Mouse (Mus musculus) forebrain, embryonic 14.5 days (tissue): ENCODE measurements around the gene Tmem97. TPM values are rescaled to one million over a fixed set of nuclear protein-coding genes. Genes with fewer than 3 reads are reported as not detected.
"Not testable (repeated sequence)": the region's sequence is repeated elsewhere in the genome, so short reads cannot be mapped to it uniquely, and the experiment has no call there.

Source experiments
- ATAC-seq: fragments of 200-750 bp; cut with Nextera tagmentation; 2 replicates; pipeline ENCODE4 v1.8.0; 2017; ENCODE audit warnings: mild to moderate bottlenecking, moderate library complexity
- DNase-seq: peaks from one replicate; pipeline ENCODE4 v3.0.0-alpha.2; 2015; ENCODE audit warnings: low spot score
- H3K27ac ChIP-seq: fragments of 300-500 bp; sonication (generic); 2 replicates; pipeline ENCODE4 v1.5.1; 2014; ENCODE audit warnings: low read depth, mild to moderate bottlenecking, control low read depth, low read length, moderate library complexity
- H3K27me3 ChIP-seq: fragments of 300-500 bp; sonication (generic); replicated peaks from 2 replicates; pipeline ENCODE4 v1.6.1; 2014; ENCODE audit warnings: low read length, control low read depth, mixed read lengths; ENCODE audit not compliant: control insufficient read depth, insufficient read depth
- H3K36me3 ChIP-seq: fragments of 300-500 bp; sonication (generic); 2 replicates; pipeline ENCODE4 v1.6.1; 2014; ENCODE audit warnings: low read length, control low read depth; ENCODE audit not compliant: control insufficient read depth, insufficient read depth
- H3K4me1 ChIP-seq: fragments of 300-500 bp; sonication (generic); 2 replicates; pipeline ENCODE4 v1.6.1; 2014; ENCODE audit warnings: antibody characterized with exemption, low read length, control low read depth; ENCODE audit not compliant: control insufficient read depth, insufficient read depth
- H3K4me2 ChIP-seq: fragments of 300-500 bp; sonication (generic); 2 replicates; pipeline ENCODE4 v1.6.1; 2014; ENCODE audit warnings: mild to moderate bottlenecking, control low read depth, low read length
- H3K4me3 ChIP-seq: fragments of 300-500 bp; sonication (generic); 2 replicates; pipeline ENCODE4 v1.5.1; 2014; ENCODE audit warnings: low read depth, low read length, control low read depth
- H3K9ac ChIP-seq: fragments of 300-500 bp; sonication (generic); 2 replicates; pipeline ENCODE4 v1.6.1; 2014; ENCODE audit warnings: mild to moderate bottlenecking, low read length, control low read depth, moderate library complexity
- H3K9me3 ChIP-seq: fragments of 300-500 bp; sonication (generic); replicated peaks from 2 replicates; pipeline ENCODE4 v1.6.1; 2016; ENCODE audit warnings: low read length, control low read depth, mixed read lengths; ENCODE audit not compliant: control insufficient read depth
- WGBS: fragments of 180-500 bp; shearing (Covaris S2); extraction: QIAGEN DNeasy Blood & Tissue Kit; methylation state at CpG from one replicate; pipeline ENCODE4 v1.1.7; 2014; 5-methylcytosine and 5-hydroxymethylcytosine counted together
- polyA plus RNA-seq: library from polyadenylated mRNA; unstranded; fragments of >200 nt; fragmentation: Nextera tagmentation; extraction: Ambion mirVana; gene quantifications from 2 replicates; pipeline ENCODE4 v1.2.1, GENCODE M21; 2014

Gene Tmem97
- polyA plus RNA-seq, result 40.0 and 48.5 TPM in 2 replicates

DNA sequence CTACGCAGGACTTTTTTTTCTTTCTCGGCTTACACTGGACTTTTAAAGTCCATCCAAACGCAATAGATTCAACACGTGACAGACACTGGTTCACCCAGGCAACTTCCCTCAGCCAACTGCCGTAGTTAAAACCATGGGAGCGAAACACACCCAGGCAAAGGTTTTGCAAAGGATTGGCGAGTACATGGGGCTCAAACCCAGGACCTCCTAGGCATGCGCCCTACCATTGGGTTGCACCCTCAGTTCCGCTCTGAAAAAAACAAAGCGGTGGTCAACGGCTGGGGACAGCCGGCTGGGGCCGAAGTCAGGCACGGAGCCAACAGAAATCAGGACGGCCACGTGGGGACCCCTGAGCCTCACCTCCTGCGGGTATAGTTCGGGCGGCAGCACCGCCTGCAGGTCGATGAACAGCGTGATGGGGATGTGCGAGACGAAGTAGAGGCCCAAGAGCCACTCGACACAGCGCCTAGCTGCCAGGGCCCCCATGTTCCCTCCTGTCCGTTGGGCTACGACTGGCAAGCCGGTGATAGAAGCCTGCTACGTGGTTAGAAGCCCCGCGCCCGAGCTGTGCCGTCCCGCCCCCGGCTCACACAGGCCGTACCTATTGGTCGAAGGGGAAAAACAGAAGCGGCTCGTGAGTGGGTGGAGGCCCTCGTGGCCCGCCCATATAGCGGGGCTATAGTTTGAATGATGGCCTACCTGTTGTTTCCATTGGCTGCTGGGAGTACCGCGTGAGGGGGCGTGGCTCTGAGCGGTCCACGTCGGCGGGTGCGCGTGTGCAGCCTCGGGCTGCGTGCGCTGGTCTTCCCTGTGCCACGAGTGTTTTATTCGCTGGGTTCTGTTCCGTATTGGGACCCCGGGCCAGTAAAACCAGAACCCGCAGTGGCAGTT lies at the start of gene Tmem97:
Gene Tmem97 (minus strand): TSS at position 610 of the 891 bp plus-strand sequence.
- H3K9me3 ChIP-seq, result no peaks in the 10 kb centered on the region
- ATAC-seq, result peak; percentile 100
- WGBS, result under 1% methylated on average over 58 of the region's 60 CpGs
- H3K36me3 ChIP-seq, result peaks cover 4% of the 10 kb centered on the region; the same call in 1 of the 2 replicates
- H3K27me3 ChIP-seq, result no peaks in the 10 kb centered on the region
- DNase-seq, result peak; percentile 99
- H3K4me3 ChIP-seq, result peak within 1 kb of the TSS; percentile 59
- peak within 1 kb of the TSS; percentile 77 for H3K27ac ChIP-seq
- peaks cover 16% of the 10 kb centered on the region for H3K4me1 ChIP-seq
- H3K9ac ChIP-seq, result peak within 1 kb of the TSS; percentile 73
- peak within 1 kb of the TSS; percentile 79 for H3K4me2 ChIP-seq

DNA sequence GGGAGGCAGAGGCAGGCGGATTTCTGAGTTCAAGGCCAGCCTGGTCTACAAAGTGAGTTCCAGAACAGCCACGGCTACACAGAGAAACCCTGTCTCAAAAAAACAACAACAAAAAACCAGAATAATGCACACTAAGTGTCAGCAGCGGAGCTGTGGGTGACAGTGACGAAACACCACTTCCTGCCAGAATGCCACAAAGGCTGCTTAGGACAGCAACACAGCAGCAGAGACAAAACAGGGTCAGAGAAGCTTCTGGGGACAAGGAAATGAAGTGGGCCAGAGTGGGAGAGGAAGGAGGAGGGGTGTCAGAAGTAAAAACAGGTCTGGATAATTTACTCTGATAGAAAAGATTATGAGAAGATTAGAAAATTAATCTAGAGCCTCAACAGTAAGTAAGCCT lies 49.5 kb upstream of the Tmem97 start:
- Histone ChIP-seq H3K9ac (no peak overlapping the region), H3K27me3 (no peaks in the 10 kb centered on the region), H3K9me3 (no peaks in the 10 kb centered on the region), H3K4me2 (no peak overlapping the region), H3K36me3 (0 out of 2 replicates have a peak, but pooled peaks cover 3% of the 10 kb centered on the region), H3K4me1 (no peaks in the 10 kb centered on the region), H3K27ac (no peak overlapping the region), H3K4me3 (no peak overlapping the region)
- 86% methylated on average over 4 of the region's 4 CpGs for WGBS
- no peak for ATAC-seq
- DNase-seq, result no peak

GRCm38 (mm10) chr11:78598763-78599415 lies 48.3 kb upstream of the Tmem97 start:
- WGBS, result 89% methylated on average over 3 of the region's 3 CpGs
- no peak for ATAC-seq
- no peaks in the 10 kb centered on the region for H3K27me3 ChIP-seq
- no peak overlapping the region for H3K4me3 ChIP-seq
- H3K4me1 ChIP-seq, result no peaks in the 10 kb centered on the region
- no peak for DNase-seq
- no peaks in the 10 kb centered on the region for H3K9me3 ChIP-seq
- no peak overlapping the region for H3K4me2 ChIP-seq
- 0 out of 2 replicates have a peak, but pooled peaks cover 3% of the 10 kb centered on the region for H3K36me3 ChIP-seq
- no peak overlapping the region for H3K27ac ChIP-seq
- H3K9ac ChIP-seq, result no peak overlapping the region

GRCm38 (mm10) chr11:78596750-78597149 lies 46.2 kb upstream of the Tmem97 start:
- Histone ChIP-seq H3K27ac (no peak overlapping the region), H3K27me3 (no peaks in the 10 kb centered on the region)
- no peak for ATAC-seq

GRCm38 (mm10) chr11:78595773-78596172 lies 45.2 kb upstream of the Tmem97 start:
- no peaks in the 10 kb centered on the region for H3K27me3 ChIP-seq
- H3K36me3 ChIP-seq, result 0 out of 2 replicates have a peak, but pooled peaks cover 7% of the 10 kb centered on the region
- H3K27ac ChIP-seq, result no peak overlapping the region
- 93% methylated on average over 2 of the region's 2 CpGs for WGBS
- H3K4me2 ChIP-seq, result no peak overlapping the region
- no peaks in the 10 kb centered on the region for H3K9me3 ChIP-seq
- ATAC-seq (no peak), DNase-seq (no peak)
- H3K9ac ChIP-seq, result no peak overlapping the region
- H3K4me1 ChIP-seq, result no peaks in the 10 kb centered on the region
- H3K4me3 ChIP-seq, result no peak overlapping the region

More at GRCm38 (mm10) chr11:78596750-78597149, 46.2 kb upstream of the Tmem97 start:
- no peak overlapping the region for H3K9ac ChIP-seq
- no peaks in the 10 kb centered on the region for H3K4me1 ChIP-seq
- H3K4me3 ChIP-seq, result no peak overlapping the region
- no peaks in the 10 kb centered on the region for H3K9me3 ChIP-seq
- H3K4me2 ChIP-seq, result no peak overlapping the region
- H3K36me3 ChIP-seq, result 0 out of 2 replicates have a peak, but pooled peaks cover 10% of the 10 kb centered on the region
- peak; percentile 49 for DNase-seq

DNA sequence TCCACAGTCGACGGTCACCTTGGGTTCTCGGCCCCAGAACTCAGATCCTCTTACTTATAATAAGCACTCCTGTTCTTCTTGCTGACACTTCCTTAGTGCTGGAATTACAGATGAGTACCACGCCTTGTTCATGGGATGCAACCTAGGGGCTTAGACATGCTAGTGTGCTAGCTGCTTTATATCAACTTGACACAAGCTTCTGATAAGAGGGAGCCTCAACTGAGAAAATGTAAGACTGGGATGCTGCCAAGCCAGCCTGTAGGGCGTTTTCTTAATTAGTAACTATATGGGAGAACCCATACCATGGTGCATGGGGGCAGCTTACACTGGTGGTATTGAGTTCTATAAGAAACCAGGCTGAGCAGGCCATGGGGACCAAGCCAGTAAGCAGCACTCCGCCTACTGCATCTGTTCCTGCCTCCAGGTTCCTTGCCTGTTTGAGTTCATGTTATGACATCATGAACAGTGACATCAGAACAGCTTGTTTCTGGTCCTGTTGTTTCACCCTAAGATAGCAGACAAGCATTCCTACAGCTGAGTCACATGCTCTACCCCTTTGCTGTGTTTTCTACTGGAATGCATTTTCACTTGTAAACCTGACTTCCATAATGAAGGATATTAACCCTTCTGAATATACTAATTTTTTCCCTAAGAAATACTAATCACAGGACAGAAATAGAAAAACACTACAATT lies 43.8 kb upstream of the Tmem97 start:
- H3K36me3 ChIP-seq, result 0 out of 2 replicates have a peak, but pooled peaks cover 7% of the 10 kb centered on the region
- WGBS, result 94% methylated on average over 6 of the region's 6 CpGs

GRCm38 (mm10) chr11:78587677-78588076 lies 37.1 kb upstream of the Tmem97 start:
- H3K9me3 ChIP-seq, H3K27ac ChIP-seq, DNase-seq, H3K4me3 ChIP-seq, H3K9ac ChIP-seq, H3K4me2 ChIP-seq, ATAC-seq, H3K27me3 ChIP-seq, H3K4me1 ChIP-seq: not testable (repeated sequence)
- peaks cover 25% of the 10 kb centered on the region for H3K36me3 ChIP-seq
- 97% methylated on average over 1 of the region's 1 CpGs for WGBS

More for the DNA sequence above, 43.8 kb upstream of the Tmem97 start:
- ATAC-seq, result no peak
- H3K4me3 ChIP-seq, result no peak overlapping the region
- no peak for DNase-seq
- no peaks in the 10 kb centered on the region for H3K27me3 ChIP-seq
- no peak overlapping the region for H3K4me2 ChIP-seq
- H3K4me1 ChIP-seq, result no peaks in the 10 kb centered on the region
- H3K9me3 ChIP-seq, result no peaks in the 10 kb centered on the region
- no peak overlapping the region for H3K9ac ChIP-seq
- no peak overlapping the region for H3K27ac ChIP-seq

DNA sequence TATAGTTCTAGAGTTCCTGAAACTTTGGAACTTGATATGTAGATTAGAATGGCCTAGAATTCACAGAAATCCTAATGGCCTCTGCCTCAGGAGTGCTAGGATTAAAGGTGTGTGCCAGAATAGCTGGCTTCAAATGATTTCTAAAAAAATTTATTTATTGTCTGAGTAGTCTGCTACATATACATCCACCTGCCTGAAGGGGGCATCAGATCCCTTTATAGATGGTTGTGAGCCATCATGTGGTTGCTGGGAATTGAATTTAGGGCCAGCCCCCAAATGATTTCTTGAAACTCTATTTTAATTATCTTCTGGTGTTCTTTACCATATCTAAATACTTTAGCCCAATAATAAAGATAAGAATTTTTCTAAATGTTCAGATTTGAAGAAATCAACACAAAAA lies 35.5 kb upstream of the Tmem97 start:
- Histone ChIP-seq H3K9ac (no peak overlapping the region), H3K4me3 (no peak overlapping the region), H3K4me1 (no peaks in the 10 kb centered on the region), H3K36me3 (peaks cover 30% of the 10 kb centered on the region), H3K27me3 (no peaks in the 10 kb centered on the region), H3K27ac (no peak overlapping the region), H3K9me3 (peaks cover 4% of the 10 kb centered on the region; the same call in 1 of the 2 replicates), H3K4me2 (no peak overlapping the region)
- no peak for ATAC-seq
- DNase-seq, result no peak
